ENCODE assay signal across 12 mouse cellular contexts in the genomic region with DNA sequence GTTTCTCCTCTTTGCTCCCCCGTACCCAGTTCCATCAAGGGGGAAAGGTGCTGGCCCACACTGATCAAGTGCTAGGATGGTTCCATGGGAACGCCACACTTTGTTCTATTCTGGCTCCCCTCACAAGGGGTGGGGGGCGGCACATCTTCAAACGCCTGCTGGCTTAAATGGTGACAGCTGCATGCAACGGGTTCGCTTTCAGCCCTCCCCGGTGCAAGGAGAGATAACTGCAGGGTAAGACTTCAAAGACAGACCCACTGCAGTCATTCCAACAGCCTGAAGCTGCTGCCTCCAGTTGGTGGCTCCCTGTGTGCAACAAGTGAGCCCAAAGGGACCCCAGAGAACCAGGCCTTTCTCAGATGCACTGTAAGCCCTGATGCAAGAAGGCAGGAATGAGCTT.
DNase-seq lines count a peak whose midpoint lies in the region; ATAC-seq and TF ChIP-seq lines count a peak whose summit lies in the region.
"Had no signal": no experiment of that assay in that cellular context is flagged by ENCODE, and none has a peak within 500 bp of the region (broad histone marks: within the 10 kb centered on the region; RNA-seq: fewer than 3 reads in every experiment).

No protein-coding gene starts in this region.

- intact Hi-C loops in heart, postnatal 10 days (cut with DNase I) = no loop called here

- no peaks in the 10 kb centered on the region for H3K27me3 ChIP-seq in heart, embryonic 13.5 days (replicated peaks)
- no peaks in the 10 kb centered on the region for H3K27me3 ChIP-seq in midbrain, embryonic 16.5 days (ENCODE audit: control insufficient read depth, insufficient read depth, low read depth, low read length)
- no peaks in the 10 kb centered on the region for H3K27me3 ChIP-seq in midbrain, embryonic 15.5 days (replicated peaks)
- H3K27me3 ChIP-seq in limb, embryonic 15.5 days = no peaks in the 10 kb centered on the region
- no peaks in the 10 kb centered on the region for H3K27me3 ChIP-seq in cerebellum, adult 2 months (ENCODE audit: control insufficient read depth, insufficient read depth, low read length)
- no peaks in the 10 kb centered on the region for H3K27me3 ChIP-seq in forebrain, embryonic 14.5 days (replicated peaks; ENCODE audit: control insufficient read depth, insufficient read depth, low read length)

- H3K4me3 ChIP-seq in heart, embryonic 13.5 days = no peak overlapping the region
- no peak overlapping the region for H3K4me3 ChIP-seq in midbrain, embryonic 16.5 days (ENCODE audit: low read depth, low read length)
- no peak overlapping the region for H3K4me3 ChIP-seq in midbrain, embryonic 15.5 days
- no peak overlapping the region for H3K4me3 ChIP-seq in limb, embryonic 15.5 days
- no peak overlapping the region for H3K4me3 ChIP-seq in cerebellum, adult 2 months (replicated peaks; ENCODE audit: insufficient read depth, low read depth, low read length)
- no peak overlapping the region for H3K4me3 ChIP-seq in forebrain, embryonic 14.5 days (ENCODE audit: low read depth, low read length)
- H3K4me3 ChIP-seq: forebrain, embryonic 13.5 days; intestine, embryonic 15.5 days; liver, embryonic 12.5 days had no signal

- H3K9me3 ChIP-seq in heart, embryonic 13.5 days = no peaks in the 10 kb centered on the region
- no peaks in the 10 kb centered on the region for H3K9me3 ChIP-seq in midbrain, embryonic 16.5 days (replicated peaks; ENCODE audit: control insufficient read depth, low read length, poor library complexity, severe bottlenecking)
- no peaks in the 10 kb centered on the region for H3K9me3 ChIP-seq in midbrain, embryonic 15.5 days
- H3K9me3 ChIP-seq in limb, embryonic 15.5 days = no peaks in the 10 kb centered on the region
- no peaks in the 10 kb centered on the region for H3K9me3 ChIP-seq in forebrain, embryonic 14.5 days (replicated peaks; ENCODE audit: control insufficient read depth, low read length)
- H3K9me3 ChIP-seq: forebrain, embryonic 13.5 days; intestine, embryonic 15.5 days; liver, embryonic 12.5 days had no signal

- no peak overlapping the region for H3K27ac ChIP-seq in heart, embryonic 13.5 days (replicated peaks)
- H3K27ac ChIP-seq in midbrain, embryonic 16.5 days (ENCODE audit: low read length) = no peak overlapping the region
- H3K27ac ChIP-seq in midbrain, embryonic 15.5 days = no peak overlapping the region
- H3K27ac ChIP-seq in limb, embryonic 15.5 days = peak overlapping the region; percentile 75
- H3K27ac ChIP-seq in cerebellum, adult 2 months (ENCODE audit: insufficient read depth, low read length) = no peak overlapping the region
- no peak overlapping the region for H3K27ac ChIP-seq in forebrain, embryonic 14.5 days (ENCODE audit: low read depth, low read length)
- H3K27ac ChIP-seq: forebrain, embryonic 13.5 days; intestine, embryonic 15.5 days; liver, embryonic 12.5 days had no signal

- no peak overlapping the region for H3K9ac ChIP-seq in heart, embryonic 13.5 days
- no peak overlapping the region for H3K9ac ChIP-seq in midbrain, embryonic 16.5 days (ENCODE audit: low read depth, low read length)
- no peak overlapping the region for H3K9ac ChIP-seq in midbrain, embryonic 15.5 days
- no peak overlapping the region for H3K9ac ChIP-seq in limb, embryonic 15.5 days
- no peak overlapping the region for H3K9ac ChIP-seq in forebrain, embryonic 14.5 days (ENCODE audit: low read length)
- H3K9ac ChIP-seq: forebrain, embryonic 13.5 days; intestine, embryonic 15.5 days; liver, embryonic 12.5 days had no signal

- ATAC-seq in heart, embryonic 13.5 days (ENCODE audit: extremely low read depth, insufficient number of reproducible peaks, low FRiP score, low TSS enrichment) = no peak
- ATAC-seq in midbrain, embryonic 16.5 days = peak; percentile 28; the same call in 1 of the 2 replicates
- ATAC-seq in midbrain, embryonic 15.5 days (replicated peaks) = no peak; the same call in 1 of the 2 replicates
- ATAC-seq in limb, embryonic 15.5 days (ENCODE audit: insufficient number of reproducible peaks, low FRiP score, low TSS enrichment, low read depth) = 0 out of 2 replicates have a peak, but pooled peaks have one; percentile 50
- no peak for ATAC-seq in forebrain, embryonic 14.5 days
- ATAC-seq: forebrain, embryonic 13.5 days; intestine, embryonic 15.5 days; liver, embryonic 12.5 days had no signal

- no peak for DNase-seq in heart, postnatal 10 days
- DNase-seq in cerebellum, adult 2 months = no peak
- DNase-seq in forebrain, embryonic 14.5 days (ENCODE audit: low spot score) = no peak
- DNase-seq: adrenal gland, postnatal 10 days; kidney, postnatal 14 days had no signal

- peak overlapping the region; percentile 47 for H3K4me2 ChIP-seq in heart, embryonic 13.5 days
- no peak overlapping the region for H3K4me2 ChIP-seq in midbrain, embryonic 16.5 days (ENCODE audit: low read length)
- H3K4me2 ChIP-seq in midbrain, embryonic 15.5 days = no peak overlapping the region
- H3K4me2 ChIP-seq in limb, embryonic 15.5 days = no peak overlapping the region
- no peak overlapping the region for H3K4me2 ChIP-seq in forebrain, embryonic 14.5 days (ENCODE audit: low read length)
- H3K4me2 ChIP-seq: forebrain, embryonic 13.5 days; intestine, embryonic 15.5 days; liver, embryonic 12.5 days had no signal

- no peak for TF ChIP-seq CTCF in cerebellum, adult 2 months (IDR thresholded peaks at IDR 0.05; ENCODE audit: borderline replicate concordance, insufficient read depth, low read depth, low read length)

- 12% methylated on average over 7 of the region's 7 CpGs for WGBS in heart, embryonic 13.5 days
- 30% methylated on average over 7 of the region's 7 CpGs for WGBS in midbrain, embryonic 16.5 days
- WGBS in midbrain, embryonic 15.5 days = 36% methylated on average over 7 of the region's 7 CpGs
- WGBS in limb, embryonic 15.5 days = 27% methylated on average over 7 of the region's 7 CpGs
- WGBS in cerebellum, adult 2 months = 21% methylated on average over 7 of the region's 7 CpGs
- WGBS in forebrain, embryonic 14.5 days = 54% methylated on average over 7 of the region's 7 CpGs

- TF ChIP-seq POLR2A in cerebellum, adult 2 months (IDR thresholded peaks at IDR 0.05; ENCODE audit: borderline replicate concordance, insufficient read depth, low read length) = no peak

- H3K4me1 ChIP-seq in heart, embryonic 13.5 days = peaks cover 28% of the 10 kb centered on the region
- H3K4me1 ChIP-seq in midbrain, embryonic 16.5 days (ENCODE audit: control insufficient read depth, insufficient read depth, low read length) = no peaks in the 10 kb centered on the region; the same call in 1 of the 2 replicates
- H3K4me1 ChIP-seq in midbrain, embryonic 15.5 days = peaks cover 4% of the 10 kb centered on the region; the same call in 1 of the 2 replicates
- H3K4me1 ChIP-seq in limb, embryonic 15.5 days = peaks cover 20% of the 10 kb centered on the region
- H3K4me1 ChIP-seq in cerebellum, adult 2 months (ENCODE audit: control insufficient read depth, insufficient read depth, low read length) = no peaks in the 10 kb centered on the region
- H3K4me1 ChIP-seq in forebrain, embryonic 14.5 days (ENCODE audit: control insufficient read depth, insufficient read depth, low read length) = 0 out of 2 replicates have a peak, but pooled peaks cover 3% of the 10 kb centered on the region
- H3K4me1 ChIP-seq: forebrain, embryonic 13.5 days; liver, embryonic 12.5 days had no signal

- no peaks in the 10 kb centered on the region for H3K36me3 ChIP-seq in heart, embryonic 13.5 days
- H3K36me3 ChIP-seq in midbrain, embryonic 16.5 days (ENCODE audit: control insufficient read depth, insufficient read depth, low read length) = no peaks in the 10 kb centered on the region
- H3K36me3 ChIP-seq in midbrain, embryonic 15.5 days (replicated peaks) = no peaks in the 10 kb centered on the region
- no peaks in the 10 kb centered on the region for H3K36me3 ChIP-seq in limb, embryonic 15.5 days
- H3K36me3 ChIP-seq in forebrain, embryonic 14.5 days (ENCODE audit: control insufficient read depth, insufficient read depth, low read length) = no peaks in the 10 kb centered on the region
- H3K36me3 ChIP-seq: intestine, embryonic 15.5 days; liver, embryonic 12.5 days had no signal

Comparison
In these comparisons a context has a peak if more than half of its experiments do, and no peak if none do; other contexts are left out.
1. ATAC-seq: peak in midbrain, embryonic 16.5 days (single experiment) and limb, embryonic 15.5 days (single experiment); none in heart, embryonic 13.5 days (single experiment), midbrain, embryonic 15.5 days (single experiment) and forebrain, embryonic 14.5 days (single experiment).